Mouse (Mus musculus) CH12.LX (cell line): ENCODE data around the gene Pla2r1. TPM values are rescaled to one million over a fixed set of nuclear protein-coding genes. Genes with fewer than 3 reads are reported as not detected.
A peak's percentile ranks its signal among the peaks of the same experiment; 100 is the strongest.

Source experiments
- DNase-seq: peaks from one replicate; pipeline ENCODE4 v3.0.0-alpha.2; 2013; ENCODE audit errors: extremely low read depth
- H3K27ac ChIP-seq: 2 replicates; pipeline ENCODE4 v1.5.1; 2012; ENCODE audit warnings: low read depth, mild to moderate bottlenecking, control low read depth, moderate library complexity; ENCODE audit not compliant: insufficient read depth
- H3K27me3 ChIP-seq: replicated peaks from 2 replicates; pipeline ENCODE3; 2012; ENCODE audit warnings: inconsistent platforms
- H3K36me3 ChIP-seq, 2 experiments: replicated peaks in 1 of 2; 2 replicates each; pipeline versions ENCODE3 to v1.6.1; 2012; ENCODE audit warnings: inconsistent platforms in 1 of 2, low read length in 1 of 2, mild to moderate bottlenecking in 1 of 2, mixed read lengths in 1 of 2, moderate library complexity in 1 of 2; ENCODE audit not compliant: control insufficient read depth in 1 of 2, insufficient read depth in 1 of 2
- H3K4me1 ChIP-seq, 2 experiments: 2 replicates each; pipeline ENCODE4 v1.6.1; 2012; ENCODE audit warnings: inconsistent platforms in 1 of 2, moderate library complexity in 1 of 2; ENCODE audit not compliant: insufficient read depth in 2 of 2, control insufficient read depth in 1 of 2
- H3K4me2 ChIP-seq: 2 replicates; pipeline ENCODE4 v1.6.1; 2012; ENCODE audit warnings: low read depth, mild to moderate bottlenecking, control low read depth; ENCODE audit not compliant: poor library complexity, insufficient read depth, severe bottlenecking
- H3K4me3 ChIP-seq, 3 experiments: fragments of 150-350 bp in 1 of 3; sonication (generic) in 1 of 3; replicated peaks in 1 of 3; 2 replicates each; pipeline versions ENCODE3 to v1.5.1; 2011 to 2012; ENCODE audit warnings: low read depth in 2 of 3, low read length in 2 of 3, mild to moderate bottlenecking in 2 of 3, moderate library complexity in 2 of 3, control low read depth in 1 of 3, improper control_type of control experiment in 1 of 3, inconsistent platforms in 1 of 3, mixed read lengths in 1 of 3; ENCODE audit not compliant: poor library complexity in 1 of 3
- H3K79me2 ChIP-seq: replicated peaks from 2 replicates; pipeline ENCODE4 v1.6.1; 2012; ENCODE audit warnings: mild to moderate bottlenecking, moderate library complexity; ENCODE audit not compliant: control insufficient read depth, poor library complexity, insufficient read depth, severe bottlenecking; ENCODE audit errors: extremely low read depth
- H3K9ac ChIP-seq: 2 replicates; pipeline ENCODE4 v1.6.1; 2012; ENCODE audit warnings: low read depth, mild to moderate bottlenecking, control low read depth, moderate library complexity; ENCODE audit not compliant: insufficient read depth
- H3K9me3 ChIP-seq: replicated peaks from 2 replicates; pipeline ENCODE3; 2012; ENCODE audit warnings: low read length, inconsistent platforms, mixed read lengths
- CHD1 ChIP-seq: IDR thresholded peaks from 2 replicates; pipeline ENCODE4 v1.6.1; 2012; ENCODE audit warnings: low read depth, low read length, improper control_type of control experiment, inconsistent platforms
- CHD2 ChIP-seq: IDR thresholded peaks from 2 replicates; pipeline ENCODE4 v1.6.1; 2011; ENCODE audit warnings: low read length, improper control_type of control experiment
- CTCF ChIP-seq, 2 experiments: IDR thresholded peaks in 1 of 2; conservative IDR thresholded peaks in 1 of 2; 2 replicates each; pipeline ENCODE4 v1.5.1; 2011 to 2012; ENCODE audit warnings: low read depth in 2 of 2, low read length in 2 of 2, improper control_type of control experiment in 1 of 2, inconsistent platforms in 1 of 2, mild to moderate bottlenecking in 1 of 2, moderate library complexity in 1 of 2
- E2F4 ChIP-seq: IDR thresholded peaks from 2 replicates; pipeline ENCODE4 v1.6.1; 2011; ENCODE audit warnings: low read depth, low read length, improper control_type of control experiment; ENCODE audit not compliant: insufficient replicate concordance
- ELF1 ChIP-seq: IDR thresholded peaks from 2 replicates; pipeline ENCODE4 v1.6.1; 2014; ENCODE audit warnings: low read depth, mild to moderate bottlenecking, inconsistent platforms, low read length, improper control_type of control experiment
- EP300 ChIP-seq: IDR thresholded peaks from 2 replicates; pipeline ENCODE4 v1.6.1; 2011; ENCODE audit warnings: low read length, improper control_type of control experiment
- ETS1 ChIP-seq: conservative IDR thresholded peaks from 2 replicates; pipeline ENCODE4 v1.6.1; 2012; ENCODE audit warnings: low read depth, mild to moderate bottlenecking, inconsistent platforms, low read length, improper control_type of control experiment, moderate library complexity
- GABPA ChIP-seq: IDR thresholded peaks from 2 replicates; pipeline ENCODE4 v1.6.1; 2012; ENCODE audit warnings: low read depth, low read length, improper control_type of control experiment, inconsistent platforms; ENCODE audit not compliant: insufficient replicate concordance
- HCFC1 ChIP-seq: IDR thresholded peaks from 2 replicates; pipeline ENCODE4 v1.6.1; 2012; ENCODE audit warnings: low read depth, mild to moderate bottlenecking, inconsistent platforms, low read length, improper control_type of control experiment
- IRF4 ChIP-seq: IDR thresholded peaks from 2 replicates; pipeline ENCODE4 v1.6.1; 2014; ENCODE audit warnings: low read depth, mild to moderate bottlenecking, inconsistent platforms, low read length, improper control_type of control experiment
- JUN ChIP-seq: IDR thresholded peaks from 2 replicates; pipeline ENCODE4 v1.6.1; 2011; ENCODE audit warnings: low read depth, mild to moderate bottlenecking, low read length, improper control_type of control experiment, moderate library complexity; ENCODE audit not compliant: insufficient read depth
- JUND ChIP-seq: conservative IDR thresholded peaks from 2 replicates; pipeline ENCODE4 v1.6.1; 2011; ENCODE audit warnings: low read depth, low read length, improper control_type of control experiment
- KAT2A ChIP-seq: IDR thresholded peaks from 2 replicates; pipeline ENCODE4 v1.6.1; 2012; ENCODE audit warnings: low read length, improper control_type of control experiment, inconsistent platforms; ENCODE audit not compliant: insufficient replicate concordance
- MAFK ChIP-seq: IDR thresholded peaks from 2 replicates; pipeline ENCODE4 v1.6.1; 2011; ENCODE audit warnings: low read length, improper control_type of control experiment; ENCODE audit not compliant: insufficient replicate concordance
- MAX ChIP-seq: IDR thresholded peaks from 2 replicates; pipeline ENCODE4 v1.6.1; 2011; ENCODE audit warnings: low read length, improper control_type of control experiment
- MAZ ChIP-seq: IDR thresholded peaks from 2 replicates; pipeline ENCODE4 v1.6.1; 2012; ENCODE audit warnings: low read depth, mild to moderate bottlenecking, inconsistent platforms, low read length, improper control_type of control experiment, moderate library complexity
- MEF2A ChIP-seq: IDR thresholded peaks from 2 replicates; pipeline ENCODE4 v1.6.1; 2014; ENCODE audit warnings: low read depth, mild to moderate bottlenecking, inconsistent platforms, low read length, improper control_type of control experiment, borderline replicate concordance
- MXI1 ChIP-seq: IDR thresholded peaks from 2 replicates; pipeline ENCODE4 v1.6.1; 2011; ENCODE audit warnings: mild to moderate bottlenecking, low read depth, low read length, improper control_type of control experiment
- MYC ChIP-seq: IDR thresholded peaks from 2 replicates; pipeline ENCODE4 v1.6.1; 2011; ENCODE audit warnings: low read depth, mild to moderate bottlenecking, improper control_type of control experiment, low read length
- NELFE ChIP-seq: IDR thresholded peaks from 2 replicates; pipeline ENCODE4 v1.6.1; 2011; ENCODE audit warnings: low read depth, low read length, improper control_type of control experiment
- NRF1 ChIP-seq: IDR thresholded peaks from 2 replicates; pipeline ENCODE4 v1.6.1; 2014; ENCODE audit warnings: low read depth, mild to moderate bottlenecking, inconsistent platforms, low read length, improper control_type of control experiment, moderate library complexity
- PAX5 ChIP-seq: IDR thresholded peaks from 2 replicates; pipeline ENCODE4 v1.6.1; 2012; ENCODE audit warnings: low read length, inconsistent platforms, mixed read lengths
- POLR2A ChIP-seq: IDR thresholded peaks from 2 replicates; pipeline ENCODE4 v1.6.1; 2011; ENCODE audit warnings: low read depth, mild to moderate bottlenecking, improper control_type of control experiment, low read length
- POLR2AphosphoS2 ChIP-seq: IDR thresholded peaks from 2 replicates; pipeline ENCODE4 v1.6.1; 2011; ENCODE audit warnings: low read depth, low read length, improper control_type of control experiment
- RAD21 ChIP-seq: IDR thresholded peaks from 2 replicates; pipeline ENCODE4 v1.6.1; 2011; ENCODE audit warnings: low read depth, mild to moderate bottlenecking, low read length, improper control_type of control experiment, moderate library complexity
- SIN3A ChIP-seq: IDR thresholded peaks from 2 replicates; pipeline ENCODE4 v1.6.1; 2012; ENCODE audit warnings: low read length, improper control_type of control experiment, inconsistent platforms
- TBP ChIP-seq: conservative IDR thresholded peaks from 2 replicates; pipeline ENCODE4 v1.6.1; 2011; ENCODE audit warnings: low read depth, low read length, improper control_type of control experiment
- TCF12 ChIP-seq: IDR thresholded peaks from 2 replicates; pipeline ENCODE4 v1.6.1; 2014; ENCODE audit warnings: low read depth, mild to moderate bottlenecking, inconsistent platforms, low read length, improper control_type of control experiment
- USF1 ChIP-seq: IDR thresholded peaks from 2 replicates; pipeline ENCODE4 v1.6.1; 2014; ENCODE audit warnings: low read depth, mild to moderate bottlenecking, inconsistent platforms, low read length, improper control_type of control experiment
- USF2 ChIP-seq: conservative IDR thresholded peaks from 2 replicates; pipeline ENCODE4 v1.6.1; 2011; ENCODE audit warnings: low read depth, low read length, improper control_type of control experiment
- ZC3H11A ChIP-seq: IDR thresholded peaks from 2 replicates; pipeline ENCODE4 v1.6.1; 2012; ENCODE audit warnings: low read depth, mild to moderate bottlenecking, inconsistent platforms, low read length, improper control_type of control experiment
- ZKSCAN1 ChIP-seq: IDR thresholded peaks from 2 replicates; pipeline ENCODE4 v1.6.1; 2012; ENCODE audit warnings: low read depth, inconsistent platforms, low read length, improper control_type of control experiment, borderline replicate concordance
- ZMIZ1 ChIP-seq: IDR thresholded peaks from 2 replicates; pipeline ENCODE4 v1.6.1; 2012; ENCODE audit warnings: low read depth, mild to moderate bottlenecking, inconsistent platforms, low read length, improper control_type of control experiment
- ZNF384 ChIP-seq: IDR thresholded peaks from 2 replicates; pipeline ENCODE4 v1.6.1; 2012; ENCODE audit warnings: low read depth, low read length, improper control_type of control experiment, inconsistent platforms
- dilution Hi-C: fragments of 300-500 bp; cut with MboI; formaldehyde crosslinking; loops from 2 replicates; pipeline ENCODE4 v1.14.3; 2020; ENCODE audit warnings: low sequenced_read_pairs; ENCODE audit not compliant: extremely low pct_unique_long_range_greater_than_20kb, extremely low pct_ligation_motif_present
- in situ Hi-C: fragments of 300-500 bp; cut with MboI; formaldehyde crosslinking; loops from 3 replicates; pipeline ENCODE4 v1.14.3; 2019; ENCODE audit warnings: low sequenced_read_pairs, low pct_ligation_motif_present, low pct_unique_long_range_greater_than_20kb, mixed read lengths
- polyA plus RNA-seq: library from polyadenylated mRNA; unstranded; fragments of >175 nt; gene quantifications from 2 replicates; pipeline ENCODE4 v1.2.1, GENCODE M21; 2012; ENCODE audit warnings: low read depth; ENCODE audit not compliant: insufficient read length
- total RNA-seq, 2 experiments: library from RNA; depleted of rRNA; stranded (reverse); fragments of 300-350 nt in 1 of 2; fragments of >200 nt in 1 of 2; gene quantifications; 2 replicates each; pipeline ENCODE4 v1.2.3; 2012 to 2014

Gene Pla2r1
- total and polyA plus RNA-seq, 3 experiments = not detected

- TF ChIP-seq ZKSCAN1 (no peak), JUN (no peak), TBP (no peak), NRF1 (no peak), TCF12 (0 out of 2 replicates have a peak, but pooled peaks have one; percentile 16), EP300 (0 out of 2 replicates have a peak, but pooled peaks have one; percentile 25), RAD21 (no peak), CTCF (conservative IDR thresholded peaks at IDR 0.05 in 1 of 2, IDR thresholded peaks at IDR 0.05 in 1 of 2; ENCODE audit: low read depth in 2 of 2, low read length in 2 of 2) (no peak), GABPA (no peak), MYC (no peak), HCFC1 (peak; percentile 20; the same call in 1 of the 2 replicates), ZMIZ1 (no peak), CHD2 (no peak), ZNF384 (no peak), E2F4 (no peak), ETS1 (peak; percentile 61; the same call in 1 of the 2 replicates), ELF1 (peak; percentile 37), JUND (no peak), MAZ (no peak), NELFE (no peak), IRF4 (0 out of 2 replicates have a peak, but pooled peaks have one; percentile 6), MAX (no peak), SIN3A (no peak; the same call in 1 of the 2 replicates), USF2 (no peak), CHD1 (no peak), MEF2A (no peak), MXI1 (peak; percentile 48; the same call in 1 of the 2 replicates), POLR2A (no peak), PAX5 (no peak), USF1 (no peak), MAFK (no peak), ZC3H11A (no peak), POLR2AphosphoS2 (no peak), KAT2A (no peak)
These were observed 170.8 kb downstream of the Pla2r1 start for GRCm38 (mm10) chr2:60382346-60382745.

More at GRCm38 (mm10) chr2:60382346-60382745, 170.8 kb downstream of the Pla2r1 start:
- dilution Hi-C loops = no loop called here
- Histone ChIP-seq H3K4me3 (peak overlapping the region; percentile 65 to 90 (median 73)), H3K27ac (peak overlapping the region; percentile 30; the same call in 1 of the 2 replicates), H3K4me2 (peak overlapping the region; percentile 77), H3K4me1 (peaks cover 16 to 23% of the 10 kb centered on the region in 2 experiments), H3K9me3 (no peaks in the 10 kb centered on the region), H3K27me3 (peaks cover 3% of the 10 kb centered on the region), H3K36me3 (peaks cover 0 to 13% of the 10 kb centered on the region in 2 experiments), H3K9ac (peak overlapping the region; percentile 46), H3K79me2 (peaks cover 5% of the 10 kb centered on the region; the same call in 1 of the 2 replicates)
- DNase-seq = no peak
- in situ Hi-C loops = no loop called here
